Mouse (Mus musculus) bone marrow, adult 2 months (tissue): ENCODE data around the gene Plekha4.

ENCODE experiments used
- CTCF ChIP-seq: fragments of 200-500 bp; IDR thresholded peaks from 2 replicates; pipeline ENCODE4 v1.5.1; 2011; ENCODE audit warnings: low read length, control low read depth; ENCODE audit not compliant: control insufficient read depth, insufficient read depth
- POLR2A ChIP-seq: fragments of 200-500 bp; IDR thresholded peaks from 2 replicates; pipeline ENCODE4 v1.6.1; 2011; ENCODE audit warnings: low read depth, mild to moderate bottlenecking, control low read depth, low read length, borderline replicate concordance; ENCODE audit not compliant: control insufficient read depth

DNA sequence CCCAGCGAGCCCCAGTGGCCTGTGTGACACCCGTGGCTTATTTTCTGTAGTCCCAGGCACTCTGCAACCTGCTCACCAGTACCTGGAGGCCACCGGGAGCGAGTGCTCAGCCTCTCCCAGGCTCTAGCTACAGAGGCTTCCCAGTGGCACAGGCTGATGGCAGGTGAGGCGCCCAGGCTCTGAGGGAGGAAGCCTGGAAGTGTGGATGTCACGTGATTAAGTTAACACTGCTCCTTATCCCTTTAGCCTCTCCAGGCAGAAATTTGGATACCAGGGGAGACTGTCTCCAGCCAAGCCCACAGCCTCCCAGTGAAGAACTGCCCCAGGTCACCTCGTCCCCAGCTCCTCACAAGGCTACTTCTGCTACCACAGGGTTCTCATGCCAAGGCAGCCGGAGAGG is 27.4 kb downstream of the Plekha4 start:
- TF ChIP-seq CTCF (no peak), POLR2A (no peak)
